Mouse (Mus musculus) thymus, adult 2 months (tissue): ENCODE data around the gene Nkap. TPM values are rescaled to one million over a fixed set of nuclear protein-coding genes. Genes with fewer than 3 reads are reported as not detected.
"Not testable (repeated sequence)": the region's sequence is repeated elsewhere in the genome, so short reads cannot be mapped to it uniquely, and the experiment has no call there.

Source experiments
- DNase-seq: peaks from one replicate; pipeline ENCODE4 v3.0.0; 2021
- H3K27ac ChIP-seq: fragments of 200-500 bp; 2 replicates; pipeline ENCODE4 v1.5.1; 2012; ENCODE audit warnings: low read length, control low read depth; ENCODE audit not compliant: control insufficient read depth, insufficient read depth
- H3K27me3 ChIP-seq: fragments of 200-500 bp; 2 replicates; pipeline ENCODE4 v1.6.1; 2012; ENCODE audit warnings: mild to moderate bottlenecking, low read length, moderate library complexity, mixed read lengths; ENCODE audit not compliant: control insufficient read depth, insufficient read depth
- H3K36me3 ChIP-seq: fragments of 200-500 bp; 2 replicates; pipeline ENCODE4 v1.6.1; 2012; ENCODE audit warnings: mild to moderate bottlenecking, low read length, moderate library complexity; ENCODE audit not compliant: control insufficient read depth, insufficient read depth
- H3K4me1 ChIP-seq: fragments of 200-500 bp; replicated peaks from 2 replicates; pipeline ENCODE4 v1.6.1; 2012; ENCODE audit warnings: low read length; ENCODE audit not compliant: control insufficient read depth, insufficient read depth
- H3K4me3 ChIP-seq: fragments of 200-500 bp; 2 replicates; pipeline ENCODE4 v1.5.1; 2012; ENCODE audit warnings: mild to moderate bottlenecking, low read length, control low read depth, moderate library complexity; ENCODE audit not compliant: control insufficient read depth, insufficient read depth
- CTCF ChIP-seq: fragments of 200-500 bp; IDR thresholded peaks from 2 replicates; pipeline ENCODE4 v1.5.1; 2012; ENCODE audit warnings: mild to moderate bottlenecking, control low read depth, low read length, moderate library complexity, borderline replicate concordance; ENCODE audit not compliant: control insufficient read depth, poor library complexity, insufficient read depth; ENCODE audit errors: extremely low read depth
- POLR2A ChIP-seq: fragments of 200-500 bp; IDR thresholded peaks from 2 replicates; pipeline ENCODE4 v1.6.1; 2012; ENCODE audit warnings: mild to moderate bottlenecking, low read length, control low read depth, moderate library complexity; ENCODE audit not compliant: control insufficient read depth, poor library complexity, insufficient read depth; ENCODE audit errors: extremely low read depth
- WGBS: fragments of 180-500 bp; shearing (Covaris S2); methylation state at CpG from one replicate; pipeline ENCODE4 v1.1.7; 2018; 5-methylcytosine and 5-hydroxymethylcytosine counted together
- polyA plus RNA-seq: library from polyadenylated mRNA; depleted of rRNA; stranded (reverse); fragments of >200 nt; gene quantifications from 2 replicates; pipeline ENCODE4 v1.2.3, GENCODE M21; 2012

Gene Nkap
- polyA plus RNA-seq, 1 experiment = 5.9 TPM

DNA sequence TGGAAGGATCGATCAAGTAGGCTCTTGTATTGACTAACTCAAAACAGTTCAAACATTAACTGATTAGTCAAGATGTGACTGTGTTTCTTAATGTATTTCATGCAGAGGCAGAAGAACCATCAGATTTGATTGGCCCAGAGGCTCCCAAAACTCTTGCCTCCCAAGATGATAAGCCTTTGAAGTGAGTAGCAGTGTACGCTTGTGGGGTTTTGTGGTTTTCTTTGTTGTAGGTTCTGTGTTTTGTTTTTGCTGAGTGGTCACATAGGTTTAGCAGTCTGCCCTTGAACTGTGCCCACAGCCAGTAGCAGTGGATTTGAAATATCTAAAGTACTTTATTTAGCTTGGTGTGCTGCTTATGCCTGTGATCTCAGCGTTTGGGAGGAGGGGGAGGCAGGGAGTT, 15.1 kb downstream of the Nkap start:
- peaks cover 19% of the 10 kb centered on the region for H3K36me3 ChIP-seq
- TF ChIP-seq POLR2A (no peak), CTCF (no peak)
- no peak for DNase-seq
- H3K27ac ChIP-seq = no peak overlapping the region
- no peaks in the 10 kb centered on the region for H3K4me1 ChIP-seq
- H3K27me3 ChIP-seq = no peaks in the 10 kb centered on the region
- 15% methylated on average over 3 of the region's 3 CpGs for WGBS
- H3K4me3 ChIP-seq = no peak overlapping the region

DNA sequence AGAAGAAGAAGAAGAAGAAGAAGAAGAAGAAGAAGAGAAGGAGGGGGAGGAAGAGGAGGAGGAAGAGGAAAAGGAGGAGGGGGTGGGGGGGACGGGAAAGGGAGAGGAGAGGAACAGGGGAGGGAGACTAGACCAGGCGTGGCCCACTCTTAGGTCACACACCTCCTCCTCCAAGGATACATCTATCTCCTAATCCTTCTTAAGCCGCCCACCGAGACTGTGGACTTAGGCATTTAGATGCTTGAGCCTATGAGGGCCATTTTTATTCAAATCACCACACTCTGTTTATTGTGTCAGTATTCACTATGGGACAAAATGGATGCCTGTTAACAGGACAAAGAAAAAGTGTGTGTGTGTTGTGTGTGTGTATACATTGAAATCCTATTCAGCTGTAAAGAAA, 17.9 kb downstream of the Nkap start:
- peaks cover 21% of the 10 kb centered on the region for H3K36me3 ChIP-seq
- not testable (repeated sequence) for H3K4me1 ChIP-seq
- 40% methylated on average over 1 of the region's 4 CpGs for WGBS

GRCm38 (mm10) chrX:37144954-37145353, 18.4 kb downstream of the Nkap start:
- 86% methylated on average over 2 of the region's 2 CpGs for WGBS
- Histone ChIP-seq H3K4me3 (no peak overlapping the region), H3K36me3 (peaks cover 21% of the 10 kb centered on the region), H3K4me1 (no peaks in the 10 kb centered on the region), H3K27ac (no peak overlapping the region), H3K27me3 (no peaks in the 10 kb centered on the region)
- TF ChIP-seq CTCF (no peak), POLR2A (no peak)
- peak; percentile 27 for DNase-seq

More for the DNA sequence above, 17.9 kb downstream of the Nkap start:
- not testable (repeated sequence) for H3K27me3 ChIP-seq, DNase-seq, H3K4me3 ChIP-seq, H3K27ac ChIP-seq

DNA sequence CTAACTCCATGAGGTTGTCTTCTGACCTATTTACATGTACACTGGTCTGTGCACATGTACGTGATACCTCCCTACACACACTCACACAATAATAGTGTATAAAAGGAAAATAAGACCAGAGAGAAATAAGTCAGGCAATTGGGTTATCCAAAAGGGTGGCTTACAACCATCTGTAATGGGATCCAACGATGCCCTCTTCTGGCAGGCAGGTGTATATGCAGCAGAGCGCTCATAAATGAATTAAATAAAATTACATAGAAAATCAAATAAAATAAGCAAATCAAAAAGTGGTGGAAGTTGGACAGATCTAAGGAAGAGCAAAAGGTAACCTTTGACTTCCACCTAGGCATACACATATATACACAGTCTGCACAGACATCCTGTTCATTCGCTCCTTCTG, 31.2 kb downstream of the Nkap start:
- WGBS = 59% methylated on average over 4 of the region's 4 CpGs
- H3K36me3 ChIP-seq = peaks cover 9% of the 10 kb centered on the region; the same call in 1 of the 2 replicates
- TF ChIP-seq CTCF = no peak
- TF ChIP-seq POLR2A = no peak
- no peaks in the 10 kb centered on the region for H3K27me3 ChIP-seq
- H3K4me1 ChIP-seq = peaks cover 6% of the 10 kb centered on the region
- DNase-seq = peak; percentile 5
- H3K4me3 ChIP-seq = no peak overlapping the region
- H3K27ac ChIP-seq = no peak overlapping the region

GRCm38 (mm10) chrX:37161169-37161568, 34.6 kb downstream of the Nkap start:
- no peak overlapping the region; the same call in 1 of the 2 replicates for H3K4me3 ChIP-seq
- TF ChIP-seq POLR2A (no peak), CTCF (no peak)

GRCm38 (mm10) chrX:37163115-37163514, 36.5 kb downstream of the Nkap start:
- TF ChIP-seq CTCF = no peak
- TF ChIP-seq POLR2A = no peak
- Histone ChIP-seq H3K4me1 (peaks cover 6% of the 10 kb centered on the region), H3K36me3 (no peaks in the 10 kb centered on the region), H3K4me3 (no peak overlapping the region), H3K27ac (no peak overlapping the region), H3K27me3 (no peaks in the 10 kb centered on the region)
- no peak for DNase-seq
- WGBS = 90% methylated on average over 18 of the region's 18 CpGs

More at GRCm38 (mm10) chrX:37161169-37161568, 34.6 kb downstream of the Nkap start:
- no peak overlapping the region for H3K27ac ChIP-seq
- WGBS = 25% methylated on average over 10 of the region's 10 CpGs
- no peaks in the 10 kb centered on the region for H3K36me3 ChIP-seq
- H3K27me3 ChIP-seq = no peaks in the 10 kb centered on the region
- H3K4me1 ChIP-seq = peaks cover 6% of the 10 kb centered on the region
- DNase-seq = peak; percentile 1

- H3K36me3 ChIP-seq = no peaks in the 10 kb centered on the region
- H3K27me3 ChIP-seq = no peaks in the 10 kb centered on the region
- no peak overlapping the region for H3K4me3 ChIP-seq
- H3K4me1 ChIP-seq = no peaks in the 10 kb centered on the region
- WGBS = 5% methylated on average over 3 of the region's 3 CpGs
- no peak overlapping the region for H3K27ac ChIP-seq
- TF ChIP-seq CTCF (no peak), POLR2A (no peak)
- peak; percentile 24 for DNase-seq
Observed at GRCm38 (mm10) chrX:37167085-37167484, 40.5 kb downstream of the Nkap start.
